Mouse (Mus musculus) T-helper 1 cell (primary cell): Measurements from ENCODE around the gene Cradd.

Experiments
- in situ Hi-C: fragments of 300-600 bp; cut with MboI, MseI; formaldehyde crosslinking; loops from one replicate; pipeline ENCODE4 v1.15.1; 2025; ENCODE audit warnings: high pct_unique_total_duplicates

Cradd gene

GRCm38 (mm10) chr10:95275488-95275887, 48.4 kb downstream of the Cradd start:
- in situ Hi-C loops = no loop called here

- in situ Hi-C loops = no loop called here
These were observed 50.7 kb downstream of the Cradd start for GRCm38 (mm10) chr10:95273226-95273625.

- in situ Hi-C loops = no loop called here
These were observed 54.8 kb downstream of the Cradd start for GRCm38 (mm10) chr10:95269151-95269550.

- in situ Hi-C loops = no loop called here
These were observed 55.6 kb downstream of the Cradd start for GRCm38 (mm10) chr10:95268366-95268765.

- in situ Hi-C loops = no loop called here
These were observed 57.0 kb downstream of the Cradd start for GRCm38 (mm10) chr10:95266983-95267382.

- in situ Hi-C loops = no loop called here
These were observed 57.7 kb downstream of the Cradd start for GRCm38 (mm10) chr10:95266041-95266762.

- in situ Hi-C loops = no loop called here
These were observed 58.4 kb downstream of the Cradd start for GRCm38 (mm10) chr10:95265576-95265975.

GRCm38 (mm10) chr10:95264485-95265321, 59.2 kb downstream of the Cradd start:
- in situ Hi-C loops = no loop called here

GRCm38 (mm10) chr10:95262388-95262787, 61.5 kb downstream of the Cradd start:
- in situ Hi-C loops = no loop called here

- in situ Hi-C loops = no loop called here
These were observed 62.7 kb downstream of the Cradd start for GRCm38 (mm10) chr10:95261279-95261678.

- in situ Hi-C loops = no loop called here
These were observed 63.5 kb downstream of the Cradd start for GRCm38 (mm10) chr10:95260420-95260819.

GRCm38 (mm10) chr10:95258471-95259155, 65.3 kb downstream of the Cradd start:
- in situ Hi-C loops = no loop called here

GRCm38 (mm10) chr10:95257979-95258378, 66.0 kb downstream of the Cradd start:
- in situ Hi-C loops = no loop called here

GRCm38 (mm10) chr10:95256095-95256494, 67.8 kb downstream of the Cradd start:
- in situ Hi-C loops = no loop called here

- in situ Hi-C loops = no loop called here
These were observed 68.8 kb downstream of the Cradd start for GRCm38 (mm10) chr10:95255018-95255680.

- in situ Hi-C loops = no loop called here
These were observed 69.4 kb downstream of the Cradd start for GRCm38 (mm10) chr10:95254453-95255001.

- in situ Hi-C loops = no loop called here
These were observed 69.9 kb downstream of the Cradd start for GRCm38 (mm10) chr10:95254046-95254445.

GRCm38 (mm10) chr10:95251674-95252073, 72.3 kb downstream of the Cradd start:
- in situ Hi-C loops = no loop called here

- in situ Hi-C loops = no loop called here
These were observed 75.6 kb downstream of the Cradd start for GRCm38 (mm10) chr10:95248362-95248761.

- in situ Hi-C loops = no loop called here
These were observed 77.2 kb downstream of the Cradd start for GRCm38 (mm10) chr10:95246696-95247095.

GRCm38 (mm10) chr10:95245680-95245982, 78.3 kb downstream of the Cradd start:
- in situ Hi-C loops = no loop called here
